ENCODE assay signal across 8 mouse cellular contexts in genomic region chr10:21600931-21601330, GRCm38 (mm10). TPM values are rescaled to one million over a fixed set of nuclear protein-coding genes. Genes with fewer than 3 reads are reported as not detected.
DNase-seq lines count a peak whose midpoint lies in the region; ATAC-seq and TF ChIP-seq lines count a peak whose summit lies in the region.

No protein-coding gene starts in this region.

- no peaks in the 10 kb centered on the region for H3K27me3 ChIP-seq in midbrain, embryonic 14.5 days (ENCODE audit: control insufficient read depth, insufficient read depth, low read length)
- no peaks in the 10 kb centered on the region for H3K27me3 ChIP-seq in midbrain, embryonic 16.5 days (ENCODE audit: control insufficient read depth, insufficient read depth, low read depth, low read length)
- no peaks in the 10 kb centered on the region for H3K27me3 ChIP-seq in hindbrain, postnatal 0 days (ENCODE audit: insufficient read depth, low read length)
- H3K27me3 ChIP-seq in liver, embryonic 13.5 days, result no peaks in the 10 kb centered on the region

- H3K36me3 ChIP-seq in midbrain, embryonic 14.5 days (ENCODE audit: control insufficient read depth, insufficient read depth, low read length), result no peaks in the 10 kb centered on the region
- H3K36me3 ChIP-seq in midbrain, embryonic 16.5 days (ENCODE audit: control insufficient read depth, insufficient read depth, low read length), result no peaks in the 10 kb centered on the region
- no peaks in the 10 kb centered on the region for H3K36me3 ChIP-seq in hindbrain, postnatal 0 days (ENCODE audit: insufficient read depth, low read length)
- no peaks in the 10 kb centered on the region for H3K36me3 ChIP-seq in liver, embryonic 13.5 days

- ATAC-seq in midbrain, embryonic 14.5 days (ENCODE audit: low FRiP score, low TSS enrichment), result no peak
- no peak for ATAC-seq in midbrain, embryonic 16.5 days
- no peak for ATAC-seq in hindbrain, postnatal 0 days
- ATAC-seq in liver, embryonic 13.5 days (ENCODE audit: low read depth), result no peak

- no peak overlapping the region for H3K4me2 ChIP-seq in midbrain, embryonic 14.5 days (ENCODE audit: low read length)
- H3K4me2 ChIP-seq in midbrain, embryonic 16.5 days (ENCODE audit: low read length), result no peak overlapping the region
- no peak overlapping the region for H3K4me2 ChIP-seq in hindbrain, postnatal 0 days (ENCODE audit: low read depth, low read length)
- no peak overlapping the region for H3K4me2 ChIP-seq in liver, embryonic 13.5 days

- H3K27ac ChIP-seq in midbrain, embryonic 14.5 days (replicated peaks; ENCODE audit: low read depth, low read length), result no peak overlapping the region
- no peak overlapping the region for H3K27ac ChIP-seq in midbrain, embryonic 16.5 days (ENCODE audit: low read length)
- no peak overlapping the region for H3K27ac ChIP-seq in hindbrain, postnatal 0 days
- no peak overlapping the region for H3K27ac ChIP-seq in liver, embryonic 13.5 days

- WGBS in midbrain, embryonic 14.5 days, result 50% methylated on average over 5 of the region's 5 CpGs
- 48% methylated on average over 5 of the region's 5 CpGs for WGBS in midbrain, embryonic 16.5 days
- WGBS in hindbrain, postnatal 0 days, result 51% methylated on average over 5 of the region's 5 CpGs
- WGBS in liver, embryonic 13.5 days (ENCODE audit: insufficient replicate concordance), result 32% methylated on average over 5 of the region's 5 CpGs

- H3K4me1 ChIP-seq in midbrain, embryonic 14.5 days (ENCODE audit: control insufficient read depth, insufficient read depth, low read length), result 0 out of 2 replicates have a peak, but pooled peaks cover 7% of the 10 kb centered on the region
- H3K4me1 ChIP-seq in midbrain, embryonic 16.5 days (ENCODE audit: control insufficient read depth, insufficient read depth, low read length), result peaks cover 6% of the 10 kb centered on the region
- 0 out of 2 replicates have a peak, but pooled peaks cover 4% of the 10 kb centered on the region for H3K4me1 ChIP-seq in hindbrain, postnatal 0 days (ENCODE audit: insufficient read depth, low read length)
- peaks cover 7% of the 10 kb centered on the region; the same call in 1 of the 2 replicates for H3K4me1 ChIP-seq in liver, embryonic 13.5 days (replicated peaks)

- no peak overlapping the region for H3K4me3 ChIP-seq in midbrain, embryonic 14.5 days (replicated peaks; ENCODE audit: low read depth, low read length)
- no peak overlapping the region for H3K4me3 ChIP-seq in midbrain, embryonic 16.5 days (ENCODE audit: low read depth, low read length)
- no peak overlapping the region for H3K4me3 ChIP-seq in hindbrain, postnatal 0 days (ENCODE audit: low read length)
- no peak overlapping the region for H3K4me3 ChIP-seq in liver, embryonic 13.5 days (replicated peaks)

- peak; percentile 72 for DNase-seq in midbrain, embryonic 14.5 days
- peak; percentile 67 to 69 for DNase-seq in adrenal gland, adult 18-20 months (ENCODE audit: low spot score in 2 of 2)
- DNase-seq in embryo, embryonic 10 days (ENCODE audit: low spot score), result peak; percentile 89
- DNase-seq in hindbrain, postnatal 0 days (ENCODE audit: low spot score), result peak; percentile 54
- DNase-seq in liver, embryonic 13.5 days, result peak; percentile 2
- DNase-seq in right cerebral cortex, adult 2 months (ENCODE audit: low spot score in 2 of 2), result peak; percentile 64 to 75
- peak; percentile 49 for DNase-seq in yolk sac, embryonic 10.5 days (ENCODE audit: low spot score)

- TF ChIP-seq CTCF in hindbrain, postnatal 0 days (IDR thresholded peaks at IDR 0.05; ENCODE audit: low read depth), result peak; percentile 83

- H3K9me3 ChIP-seq in midbrain, embryonic 14.5 days (ENCODE audit: control insufficient read depth, low read length), result no peaks in the 10 kb centered on the region
- no peaks in the 10 kb centered on the region for H3K9me3 ChIP-seq in midbrain, embryonic 16.5 days (replicated peaks; ENCODE audit: control insufficient read depth, low read length, poor library complexity, severe bottlenecking)
- H3K9me3 ChIP-seq in hindbrain, postnatal 0 days (ENCODE audit: low read length), result no peaks in the 10 kb centered on the region
- H3K9me3 ChIP-seq in liver, embryonic 13.5 days (replicated peaks), result no peaks in the 10 kb centered on the region

- no peak overlapping the region for H3K9ac ChIP-seq in midbrain, embryonic 14.5 days (replicated peaks; ENCODE audit: low read length)
- H3K9ac ChIP-seq in midbrain, embryonic 16.5 days (ENCODE audit: low read depth, low read length), result no peak overlapping the region
- no peak overlapping the region for H3K9ac ChIP-seq in hindbrain, postnatal 0 days (replicated peaks; ENCODE audit: low read length)
- H3K9ac ChIP-seq in liver, embryonic 13.5 days, result no peak overlapping the region

RNA-seq across cellular contexts. Expression of gene 1700020N01Rik, which starts 8.0 kb away (rescaled TPM):
- not detected in 2 replicates for polyA plus RNA-seq in midbrain, embryonic 14.5 days (2014; fragmentation: Nextera tagmentation; extraction: Ambion mirVana)
- polyA plus RNA-seq in midbrain, embryonic 16.5 days (2015; fragmentation: Nextera tagmentation; extraction: Ambion mirVana), result not detected in 2 replicates
- total RNA-seq in adrenal gland, adult 18-20 months (2021), result not detected
- not detected in 2 replicates for total RNA-seq in hindbrain, postnatal 0 days (2014; rRNA removed)
- polyA plus RNA-seq in hindbrain, postnatal 0 days (2015; fragmentation: Nextera tagmentation; extraction: Ambion mirVana), result not detected in 2 replicates
- not detected in 2 replicates for polyA plus RNA-seq in liver, embryonic 13.5 days (2015; fragmentation: Nextera tagmentation; extraction: Ambion mirVana)

Comparison
In these comparisons a context has a peak if more than half of its experiments do, and no peak if none do; other contexts are left out.
1. DNase-seq: peak in every context shown above with its lines; median percentile 89 in embryo, embryonic 10 days; 72 in midbrain, embryonic 14.5 days; 70 in right cerebral cortex, adult 2 months; 68 in adrenal gland, adult 18-20 months; 54 in hindbrain, postnatal 0 days; 49 in yolk sac, embryonic 10.5 days; 2 in liver, embryonic 13.5 days.